Mouse (Mus musculus): ENCODE data around the gene Foxa3. TPM values are rescaled to one million over a fixed set of nuclear protein-coding genes. Genes with fewer than 3 reads are reported as not detected.

Foxa3 gene
- not detected for polyA plus RNA-seq (2014; fragmentation: Illumina TruSeq; extraction: RNeasy Lipid Tissue Mini Kit (QIAGEN cat#74804); ENCODE audit: low read depth, low replicate concordance)

DNA sequence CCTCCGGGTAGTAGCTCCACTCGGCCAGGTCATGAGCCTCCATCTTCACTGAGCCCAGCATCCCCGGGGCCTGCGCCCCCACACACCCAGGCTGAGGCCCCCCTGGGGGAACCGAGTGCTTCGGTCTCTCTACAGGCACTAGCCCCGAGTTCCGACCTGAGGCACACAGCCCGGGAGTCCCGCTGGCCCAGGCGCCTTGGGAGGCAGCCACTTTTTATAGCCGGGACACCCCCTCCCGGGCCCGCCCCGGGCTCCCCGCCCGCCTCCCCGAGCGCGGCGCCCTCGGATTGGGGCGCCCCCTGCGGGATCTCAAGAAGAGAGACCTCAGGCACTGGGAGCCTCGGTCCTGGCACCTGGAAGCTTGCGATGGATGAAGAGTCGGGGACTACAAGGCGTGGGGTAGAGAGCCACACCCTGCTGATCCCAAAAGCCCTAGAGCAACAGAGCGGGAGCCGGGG is at the start of gene Foxa3:
Gene Foxa3 (minus strand): TSS at position 182 of the 458 bp plus-strand sequence.

DNA sequence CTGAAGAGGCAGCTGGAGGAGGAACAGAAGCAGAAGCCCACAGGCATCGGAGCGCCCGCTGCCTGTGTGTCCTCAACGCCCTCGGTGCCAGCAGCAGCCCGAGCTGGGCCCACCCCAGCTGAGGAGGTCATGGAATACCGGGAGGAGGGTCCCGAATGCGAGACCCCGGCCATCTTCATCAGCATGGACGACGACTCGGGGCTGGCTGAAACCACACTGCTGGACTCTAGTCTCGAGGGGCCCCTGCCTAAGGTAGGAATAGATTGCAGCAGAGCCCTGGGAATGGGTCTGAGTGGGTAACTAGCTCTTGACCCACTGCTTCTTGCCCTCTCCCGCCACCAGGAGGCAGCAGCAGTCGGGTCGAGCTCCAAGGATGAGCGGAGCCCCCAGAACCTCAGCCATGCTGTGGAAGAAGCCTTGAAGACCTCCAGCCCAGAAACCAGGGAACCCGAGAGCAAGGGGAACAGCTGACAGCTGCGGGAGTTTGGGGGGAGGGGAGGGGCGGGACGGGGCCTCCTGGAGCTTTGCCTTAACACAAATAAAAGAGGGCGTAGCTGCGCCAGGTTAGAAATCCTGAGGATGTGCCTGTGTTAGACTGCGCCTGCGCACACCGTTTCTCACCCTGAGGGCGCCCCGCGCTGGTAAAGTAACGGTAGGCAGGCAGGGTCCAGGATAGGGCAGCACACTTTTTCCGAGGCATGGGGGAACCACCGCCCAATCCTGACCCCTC is 30.9 kb upstream of the Foxa3 start, which contains the start of gene Rsph6a:
Gene Rsph6a (plus strand): TSS at position 644 of the 730 bp plus-strand sequence.

DNA sequence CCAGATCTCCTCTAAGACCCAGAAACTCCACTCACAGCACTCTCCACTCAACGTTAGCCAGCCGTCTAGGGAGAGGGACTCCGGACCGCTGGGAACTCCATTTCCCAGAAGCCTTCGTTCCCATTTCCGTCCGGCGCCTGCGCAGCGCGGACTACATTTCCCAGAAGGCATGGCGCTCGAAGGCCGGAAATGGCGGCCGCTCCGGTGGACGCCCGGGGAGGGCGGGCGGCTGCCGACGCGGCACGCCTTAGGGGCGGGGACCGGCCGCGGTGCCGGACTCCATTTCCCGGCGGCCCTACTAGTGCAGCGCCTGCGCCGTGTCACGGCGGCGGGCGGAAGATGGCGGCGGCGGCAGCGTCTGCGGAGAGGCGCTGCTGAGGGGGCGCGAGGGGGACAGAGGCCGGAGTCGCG is 763 bp upstream of the Foxa3 start, which contains the start of gene Sympk:
Gene Sympk (plus strand): TSS at position 282 of the 411 bp plus-strand sequence.

DNA sequence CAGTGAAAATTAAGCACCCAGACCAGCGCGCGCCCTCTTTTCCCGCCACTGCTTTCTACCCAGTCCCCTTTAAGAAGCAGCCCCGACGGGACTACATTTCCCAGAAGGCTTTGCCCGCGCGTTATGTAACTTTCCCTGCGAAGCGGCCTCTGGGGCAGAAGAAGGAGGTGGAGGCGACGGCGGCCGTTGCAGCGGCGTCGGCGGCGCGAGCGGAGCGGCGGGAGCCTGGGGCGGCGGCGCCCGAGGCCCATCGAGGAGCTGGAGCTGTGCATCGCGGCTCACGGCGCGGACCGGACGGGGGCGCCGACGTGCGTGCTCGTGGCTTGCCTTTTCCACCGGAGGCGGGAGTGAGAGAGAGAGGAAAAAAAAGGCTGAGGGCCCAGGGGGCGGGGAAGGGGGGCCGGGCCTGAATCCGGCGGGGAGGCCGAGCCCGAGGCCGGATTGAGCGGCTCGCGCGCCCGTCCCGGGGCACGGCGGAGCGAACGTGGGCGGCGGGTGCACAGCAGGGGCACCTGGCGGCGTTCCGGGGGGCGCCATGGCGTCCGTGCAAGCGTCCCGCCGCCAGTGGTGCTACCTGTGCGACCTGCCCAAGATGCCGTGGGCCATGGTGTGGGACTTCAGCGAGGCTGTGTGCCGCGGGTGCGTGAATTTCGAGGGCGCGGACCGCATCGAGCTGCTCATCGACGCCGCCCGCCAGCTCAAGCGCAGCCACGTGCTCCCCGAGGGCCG is 19.3 kb downstream of the Foxa3 start, which contains the start of gene Irf2bp1:
Gene Irf2bp1 (plus strand): TSS at position 143 of the 729 bp plus-strand sequence.

DNA sequence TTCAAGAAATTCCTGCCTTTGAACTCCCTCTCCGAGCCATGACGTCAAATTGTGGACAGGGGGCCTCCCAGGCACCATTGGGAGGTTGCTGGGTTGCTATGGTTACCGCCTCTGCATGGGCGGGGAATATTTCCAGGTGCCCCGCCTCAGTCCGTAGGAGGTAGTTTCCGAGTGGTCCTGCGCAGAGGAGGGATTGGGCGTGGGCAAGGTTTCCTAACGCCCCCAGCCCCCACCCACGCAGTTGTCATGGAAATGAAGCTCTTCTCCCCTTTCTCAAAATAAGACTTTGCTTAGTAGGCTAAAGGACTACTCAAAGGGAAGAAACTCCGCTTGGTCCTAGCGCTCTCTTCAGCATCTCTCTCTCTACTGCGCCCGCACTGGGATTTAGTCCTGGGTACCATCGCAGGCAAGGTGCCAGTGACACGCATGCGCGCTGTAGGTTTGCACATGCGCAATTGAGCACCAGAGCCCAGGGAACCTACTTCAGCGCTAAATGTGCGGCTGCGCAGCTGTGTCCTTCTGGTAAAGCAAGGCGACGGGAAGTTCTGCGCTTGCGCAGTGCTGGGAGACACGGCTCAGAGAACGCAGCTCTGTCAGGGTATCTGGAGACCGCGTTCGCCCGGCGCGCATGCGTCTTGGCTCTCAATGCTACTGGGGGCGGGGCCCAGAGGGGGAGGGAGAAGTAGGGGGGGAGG is 32.6 kb downstream of the Foxa3 start, which contains the start of gene Mypop:
Gene Mypop (plus strand): TSS at position 645 of the 695 bp plus-strand sequence.

DNA sequence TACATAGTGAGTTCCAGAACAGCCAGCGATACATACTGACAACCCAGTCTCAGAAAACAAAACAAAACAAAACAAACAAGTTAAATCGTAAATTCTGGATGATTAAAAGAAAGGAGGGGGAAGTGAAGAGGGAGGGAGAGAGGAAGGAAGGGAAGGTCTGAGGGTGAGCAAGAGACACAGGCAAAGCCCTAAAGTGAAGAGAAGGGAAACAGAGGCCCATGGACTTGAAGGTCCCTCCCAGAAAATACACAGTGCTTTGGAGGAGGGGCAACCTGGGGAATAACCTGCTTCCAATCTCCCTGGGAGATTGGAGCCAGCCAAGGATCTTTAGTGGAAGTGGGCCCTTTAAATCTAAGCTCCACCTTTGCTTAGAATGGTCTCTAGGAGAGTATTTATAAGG is 36.2 kb downstream of the Foxa3 start, which contains the start of gene Nanos2:
Gene Nanos2 (plus strand): TSS at position 301 of the 400 bp plus-strand sequence.

Other genes starting within 250 kb of the Foxa3 start
- not detected for gene Psg19, start 225.0 kb downstream of the Foxa3 start, polyA plus RNA-seq (2014; fragmentation: Illumina TruSeq; extraction: RNeasy Lipid Tissue Mini Kit (QIAGEN cat#74804); ENCODE audit: low read depth, low replicate concordance)
- gene Psg17, start 201.9 kb downstream of the Foxa3 start, polyA plus RNA-seq (2014; fragmentation: Illumina TruSeq; extraction: RNeasy Lipid Tissue Mini Kit (QIAGEN cat#74804); ENCODE audit: low read depth, low replicate concordance): not detected
- 11.0 TPM for gene Mill2, start 183.6 kb downstream of the Foxa3 start, polyA plus RNA-seq (2014; fragmentation: Illumina TruSeq; extraction: RNeasy Lipid Tissue Mini Kit (QIAGEN cat#74804); ENCODE audit: low read depth, low replicate concordance)
- 3.0 TPM for gene Pglyrp1, start 152.2 kb downstream of the Foxa3 start, polyA plus RNA-seq (2014; fragmentation: Illumina TruSeq; extraction: RNeasy Lipid Tissue Mini Kit (QIAGEN cat#74804); ENCODE audit: low read depth, low replicate concordance)
- gene Ccdc61, start 113.1 kb downstream of the Foxa3 start, polyA plus RNA-seq (2014; fragmentation: Illumina TruSeq; extraction: RNeasy Lipid Tissue Mini Kit (QIAGEN cat#74804); ENCODE audit: low read depth, low replicate concordance): 12.3 TPM
- 2.7 TPM for gene Nova2, start 97.7 kb downstream of the Foxa3 start, polyA plus RNA-seq (2014; fragmentation: Illumina TruSeq; extraction: RNeasy Lipid Tissue Mini Kit (QIAGEN cat#74804); ENCODE audit: low read depth, low replicate concordance)
- gene Nanos2, start 36.1 kb downstream of the Foxa3 start, polyA plus RNA-seq (2014; fragmentation: Illumina TruSeq; extraction: RNeasy Lipid Tissue Mini Kit (QIAGEN cat#74804); ENCODE audit: low read depth, low replicate concordance): not detected
- gene Mypop, start 32.3 kb downstream of the Foxa3 start, polyA plus RNA-seq (2014; fragmentation: Illumina TruSeq; extraction: RNeasy Lipid Tissue Mini Kit (QIAGEN cat#74804); ENCODE audit: low read depth, low replicate concordance): 4.2 TPM
- gene Irf2bp1, start 19.5 kb downstream of the Foxa3 start, polyA plus RNA-seq (2014; fragmentation: Illumina TruSeq; extraction: RNeasy Lipid Tissue Mini Kit (QIAGEN cat#74804); ENCODE audit: low read depth, low replicate concordance): 17.3 TPM
- 63.7 TPM for gene Sympk, start 839 bp upstream of the Foxa3 start, polyA plus RNA-seq (2014; fragmentation: Illumina TruSeq; extraction: RNeasy Lipid Tissue Mini Kit (QIAGEN cat#74804); ENCODE audit: low read depth, low replicate concordance)
- gene Rsph6a, start 31.2 kb upstream of the Foxa3 start, polyA plus RNA-seq (2014; fragmentation: Illumina TruSeq; extraction: RNeasy Lipid Tissue Mini Kit (QIAGEN cat#74804); ENCODE audit: low read depth, low replicate concordance): 4.0 TPM
- gene Dmwd, start 52.7 kb upstream of the Foxa3 start, polyA plus RNA-seq (2014; fragmentation: Illumina TruSeq; extraction: RNeasy Lipid Tissue Mini Kit (QIAGEN cat#74804); ENCODE audit: low read depth, low replicate concordance): 28.5 TPM
- gene Dmpk, start 60.3 kb upstream of the Foxa3 start, polyA plus RNA-seq (2014; fragmentation: Illumina TruSeq; extraction: RNeasy Lipid Tissue Mini Kit (QIAGEN cat#74804); ENCODE audit: low read depth, low replicate concordance): 65.1 TPM
- 13.5 TPM for gene Six5, start 71.1 kb upstream of the Foxa3 start, polyA plus RNA-seq (2014; fragmentation: Illumina TruSeq; extraction: RNeasy Lipid Tissue Mini Kit (QIAGEN cat#74804); ENCODE audit: low read depth, low replicate concordance)
- gene Gm4969, start 94.8 kb upstream of the Foxa3 start, polyA plus RNA-seq (2014; fragmentation: Illumina TruSeq; extraction: RNeasy Lipid Tissue Mini Kit (QIAGEN cat#74804); ENCODE audit: low read depth, low replicate concordance): 0.34 TPM
- 6.5 TPM for gene Fbxo46, start 96.3 kb upstream of the Foxa3 start, polyA plus RNA-seq (2014; fragmentation: Illumina TruSeq; extraction: RNeasy Lipid Tissue Mini Kit (QIAGEN cat#74804); ENCODE audit: low read depth, low replicate concordance)
- 16.3 TPM for gene Qpctl, start 125.8 kb upstream of the Foxa3 start, polyA plus RNA-seq (2014; fragmentation: Illumina TruSeq; extraction: RNeasy Lipid Tissue Mini Kit (QIAGEN cat#74804); ENCODE audit: low read depth, low replicate concordance)
- gene Snrpd2, start 126.2 kb upstream of the Foxa3 start, polyA plus RNA-seq (2014; fragmentation: Illumina TruSeq; extraction: RNeasy Lipid Tissue Mini Kit (QIAGEN cat#74804); ENCODE audit: low read depth, low replicate concordance): 49.7 TPM
- 3.2 TPM for gene Gipr, start 142.6 kb upstream of the Foxa3 start, polyA plus RNA-seq (2014; fragmentation: Illumina TruSeq; extraction: RNeasy Lipid Tissue Mini Kit (QIAGEN cat#74804); ENCODE audit: low read depth, low replicate concordance)
- 43.2 TPM for gene Eml2, start 152.9 kb upstream of the Foxa3 start, polyA plus RNA-seq (2014; fragmentation: Illumina TruSeq; extraction: RNeasy Lipid Tissue Mini Kit (QIAGEN cat#74804); ENCODE audit: low read depth, low replicate concordance)
- 5.1 TPM for gene Gpr4, start 189.0 kb upstream of the Foxa3 start, polyA plus RNA-seq (2014; fragmentation: Illumina TruSeq; extraction: RNeasy Lipid Tissue Mini Kit (QIAGEN cat#74804); ENCODE audit: low read depth, low replicate concordance)
- gene Opa3, start 204.8 kb upstream of the Foxa3 start, polyA plus RNA-seq (2014; fragmentation: Illumina TruSeq; extraction: RNeasy Lipid Tissue Mini Kit (QIAGEN cat#74804); ENCODE audit: low read depth, low replicate concordance): 23.6 TPM
- 45.6 TPM for gene Vasp, start 248.3 kb upstream of the Foxa3 start, polyA plus RNA-seq (2014; fragmentation: Illumina TruSeq; extraction: RNeasy Lipid Tissue Mini Kit (QIAGEN cat#74804); ENCODE audit: low read depth, low replicate concordance)

Measured in adipose tissue, adult 10 weeks (tissue).